Mouse (Mus musculus): ENCODE results near the gene Piezo1. TPM values are rescaled to one million over a fixed set of nuclear protein-coding genes. Genes with fewer than 3 reads are reported as not detected.

Piezo1 gene
- polyA plus RNA-seq, 1 experiment from 2014 or later = 2.1 TPM

GRCm38 (mm10) chr8:122462510-122462909, 88.6 kb downstream of the Piezo1 start:
- Histone ChIP-seq H3K4me2 (no peak overlapping the region), H3K9ac (replicated peaks) (no peak overlapping the region), H3K4me1 (peaks cover 17% of the 10 kb centered on the region), H3K36me3 (peaks cover 19% of the 10 kb centered on the region), H3K4me3 (replicated peaks) (no peak overlapping the region), H3K27ac (replicated peaks) (no peak overlapping the region), H3K27me3 (replicated peaks) (peaks cover 60% of the 10 kb centered on the region), H3K9me3 (replicated peaks) (no peaks in the 10 kb centered on the region)
- ATAC-seq (ENCODE audit: low FRiP score) = no peak
- 75% methylated on average over 8 of the region's 8 CpGs for WGBS

GRCm38 (mm10) chr8:122461473-122462148, 89.5 kb downstream of the Piezo1 start:
- no peak for ATAC-seq (ENCODE audit: low FRiP score)
- no peak overlapping the region for H3K9ac ChIP-seq (replicated peaks)
- no peak overlapping the region for H3K27ac ChIP-seq (replicated peaks)
- WGBS = 60% methylated on average over 11 of the region's 11 CpGs
- H3K9me3 ChIP-seq (replicated peaks) = no peaks in the 10 kb centered on the region
- peaks cover 17% of the 10 kb centered on the region for H3K4me1 ChIP-seq
- H3K27me3 ChIP-seq (replicated peaks) = peaks cover 60% of the 10 kb centered on the region
- H3K36me3 ChIP-seq = peaks cover 14% of the 10 kb centered on the region
- H3K4me2 ChIP-seq = no peak overlapping the region
- no peak overlapping the region for H3K4me3 ChIP-seq (replicated peaks)

GRCm38 (mm10) chr8:122460524-122461472, 90.3 kb downstream of the Piezo1 start, which contains the start of gene Snai3:
Snai3 (minus strand) TSS chr8:122460733.
- Histone ChIP-seq H3K36me3 (0 out of 2 replicates have a peak, but pooled peaks cover 6% of the 10 kb centered on the region), H3K27ac (replicated peaks) (no peak within 1 kb of the TSS), H3K4me2 (peak within 1 kb of the TSS; percentile 86), H3K4me3 (replicated peaks) (peak within 1 kb of the TSS; percentile 35), H3K27me3 (replicated peaks) (peaks cover 63% of the 10 kb centered on the region), H3K9me3 (replicated peaks) (no peaks in the 10 kb centered on the region), H3K9ac (replicated peaks) (peak within 1 kb of the TSS; percentile 5; the same call in 1 of the 2 replicates), H3K4me1 (peaks cover 17% of the 10 kb centered on the region)
- WGBS = 2% methylated on average over 56 of the region's 56 CpGs
- ATAC-seq (ENCODE audit: low FRiP score) = peak; percentile 53

- no peak overlapping the region for H3K9ac ChIP-seq (replicated peaks)
- WGBS = 29% methylated on average over 7 of the region's 7 CpGs
Observed at GRCm38 (mm10) chr8:122459990-122460389, 91.1 kb downstream of the Piezo1 start.

GRCm38 (mm10) chr8:122459218-122459900, 91.8 kb downstream of the Piezo1 start:
- Histone ChIP-seq H3K4me2 (no peak overlapping the region), H3K27me3 (replicated peaks) (peaks cover 67% of the 10 kb centered on the region), H3K4me3 (replicated peaks) (no peak overlapping the region), H3K27ac (replicated peaks) (no peak overlapping the region), H3K4me1 (peaks cover 17% of the 10 kb centered on the region), H3K36me3 (no peaks in the 10 kb centered on the region), H3K9me3 (replicated peaks) (no peaks in the 10 kb centered on the region), H3K9ac (replicated peaks) (no peak overlapping the region)
- WGBS = 66% methylated on average over 6 of the region's 6 CpGs
- ATAC-seq (ENCODE audit: low FRiP score) = no peak

More at GRCm38 (mm10) chr8:122459990-122460389, 91.1 kb downstream of the Piezo1 start:
- no peaks in the 10 kb centered on the region for H3K9me3 ChIP-seq (replicated peaks)
- H3K36me3 ChIP-seq = no peaks in the 10 kb centered on the region
- peaks cover 67% of the 10 kb centered on the region for H3K27me3 ChIP-seq (replicated peaks)
- H3K4me3 ChIP-seq (replicated peaks) = peak overlapping the region; percentile 35
- H3K27ac ChIP-seq (replicated peaks) = no peak overlapping the region
- peak overlapping the region; percentile 86 for H3K4me2 ChIP-seq
- no peak for ATAC-seq (ENCODE audit: low FRiP score)
- H3K4me1 ChIP-seq = peaks cover 17% of the 10 kb centered on the region

- Histone ChIP-seq H3K4me2 (no peak overlapping the region), H3K36me3 (no peaks in the 10 kb centered on the region), H3K27me3 (replicated peaks) (peaks cover 49% of the 10 kb centered on the region), H3K4me3 (replicated peaks) (no peak overlapping the region), H3K9ac (replicated peaks) (no peak overlapping the region), H3K9me3 (replicated peaks) (no peaks in the 10 kb centered on the region), H3K4me1 (peaks cover 17% of the 10 kb centered on the region), H3K27ac (replicated peaks) (no peak overlapping the region)
- no peak for ATAC-seq (ENCODE audit: low FRiP score)
- WGBS = 82% methylated on average over 11 of the region's 11 CpGs
Observed at GRCm38 (mm10) chr8:122457171-122457570, 94.0 kb downstream of the Piezo1 start.

GRCm38 (mm10) chr8:122454409-122454808, 96.7 kb downstream of the Piezo1 start:
- Histone ChIP-seq H3K4me2 (no peak overlapping the region), H3K9me3 (replicated peaks) (no peaks in the 10 kb centered on the region), H3K4me3 (replicated peaks) (no peak overlapping the region), H3K36me3 (no peaks in the 10 kb centered on the region), H3K9ac (replicated peaks) (no peak overlapping the region), H3K4me1 (no peaks in the 10 kb centered on the region), H3K27ac (replicated peaks) (no peak overlapping the region), H3K27me3 (replicated peaks) (peaks cover 21% of the 10 kb centered on the region)
- 85% methylated on average over 6 of the region's 6 CpGs for WGBS
- no peak for ATAC-seq (ENCODE audit: low FRiP score)

- WGBS = 87% methylated on average over 10 of the region's 10 CpGs
- no peak for ATAC-seq (ENCODE audit: low FRiP score)
Observed at GRCm38 (mm10) chr8:122452154-122452553, 99.0 kb downstream of the Piezo1 start.

GRCm38 (mm10) chr8:122451161-122451703, 99.9 kb downstream of the Piezo1 start:
- Histone ChIP-seq H3K9me3 (replicated peaks) (no peaks in the 10 kb centered on the region), H3K9ac (replicated peaks) (no peak overlapping the region), H3K4me1 (no peaks in the 10 kb centered on the region), H3K4me3 (replicated peaks) (no peak overlapping the region), H3K27me3 (replicated peaks) (peaks cover 7% of the 10 kb centered on the region; the same call in 1 of the 2 replicates), H3K27ac (replicated peaks) (no peak overlapping the region), H3K36me3 (no peaks in the 10 kb centered on the region), H3K4me2 (no peak overlapping the region)
- 83% methylated on average over 7 of the region's 7 CpGs for WGBS
- ATAC-seq (ENCODE audit: low FRiP score) = no peak

More at GRCm38 (mm10) chr8:122452154-122452553, 99.0 kb downstream of the Piezo1 start:
- H3K4me2 ChIP-seq = no peak overlapping the region
- no peak overlapping the region for H3K4me3 ChIP-seq (replicated peaks)
- H3K27me3 ChIP-seq (replicated peaks) = peaks cover 7% of the 10 kb centered on the region; the same call in 1 of the 2 replicates
- no peaks in the 10 kb centered on the region for H3K4me1 ChIP-seq
- H3K36me3 ChIP-seq = no peaks in the 10 kb centered on the region
- no peaks in the 10 kb centered on the region for H3K9me3 ChIP-seq (replicated peaks)
- no peak overlapping the region for H3K27ac ChIP-seq (replicated peaks)
- no peak overlapping the region for H3K9ac ChIP-seq (replicated peaks)

GRCm38 (mm10) chr8:122445203-122445602, 105.9 kb downstream of the Piezo1 start:
- H3K4me2 ChIP-seq = peak overlapping the region; percentile 71
- 0 out of 2 replicates have a peak overlapping the region, but pooled peaks have one; percentile 55 for H3K4me3 ChIP-seq (replicated peaks)
- ATAC-seq (ENCODE audit: low FRiP score) = no peak
- no peak overlapping the region for H3K9ac ChIP-seq (replicated peaks)
- peak overlapping the region; percentile 98 for H3K27ac ChIP-seq (replicated peaks)
- no peaks in the 10 kb centered on the region for H3K36me3 ChIP-seq
- peaks cover 36% of the 10 kb centered on the region for H3K4me1 ChIP-seq
- no peaks in the 10 kb centered on the region for H3K9me3 ChIP-seq (replicated peaks)
- WGBS = 77% methylated on average over 3 of the region's 3 CpGs
- no peaks in the 10 kb centered on the region for H3K27me3 ChIP-seq (replicated peaks)
